Mouse (Mus musculus) cerebellum, adult 11 months (tissue): ENCODE results near the gene Ndufaf4.
"Not testable (repeated sequence)": the region's sequence is repeated elsewhere in the genome, so short reads cannot be mapped to it uniquely, and the experiment has no call there.

Experiments
- DNase-seq: peaks from one replicate; pipeline ENCODE4 v3.0.0; 2022

Gene Ndufaf4

DNA sequence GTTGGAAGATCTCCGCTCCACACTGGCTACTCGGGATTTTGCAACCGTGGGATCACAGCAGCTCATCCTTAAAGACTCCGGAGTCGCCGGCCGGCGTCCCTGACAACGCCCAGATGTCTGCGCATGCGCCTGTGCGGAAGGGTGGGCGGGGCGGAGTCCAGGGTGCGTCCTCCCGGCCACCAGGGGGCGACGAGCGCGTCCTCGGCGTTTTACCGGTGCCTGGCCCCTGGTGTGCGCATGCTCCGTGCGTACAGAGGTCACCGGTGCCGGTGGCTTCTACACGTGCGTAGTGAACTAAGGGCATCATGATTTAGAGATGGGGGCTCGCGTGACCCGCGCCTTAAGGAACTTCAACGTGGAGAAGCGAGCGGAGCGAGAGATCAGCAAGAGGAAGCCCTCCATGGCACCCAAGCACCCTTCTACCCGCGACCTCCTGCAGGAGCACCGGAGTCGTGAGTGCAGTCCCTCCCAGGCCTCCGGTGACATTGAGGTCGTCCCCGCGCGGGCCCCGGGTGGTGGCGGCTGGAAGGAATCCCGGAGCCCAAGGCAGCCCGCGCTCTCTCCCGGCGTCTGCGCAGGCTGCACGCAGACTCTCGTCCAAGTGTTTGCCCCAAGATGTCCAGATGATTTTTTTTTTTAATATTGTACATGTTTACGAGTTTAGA is at the start of gene Ndufaf4:
Ndufaf4 (plus strand) TSS at position 233 of the 665 bp plus-strand sequence.
- peak; percentile 98 for DNase-seq

DNA sequence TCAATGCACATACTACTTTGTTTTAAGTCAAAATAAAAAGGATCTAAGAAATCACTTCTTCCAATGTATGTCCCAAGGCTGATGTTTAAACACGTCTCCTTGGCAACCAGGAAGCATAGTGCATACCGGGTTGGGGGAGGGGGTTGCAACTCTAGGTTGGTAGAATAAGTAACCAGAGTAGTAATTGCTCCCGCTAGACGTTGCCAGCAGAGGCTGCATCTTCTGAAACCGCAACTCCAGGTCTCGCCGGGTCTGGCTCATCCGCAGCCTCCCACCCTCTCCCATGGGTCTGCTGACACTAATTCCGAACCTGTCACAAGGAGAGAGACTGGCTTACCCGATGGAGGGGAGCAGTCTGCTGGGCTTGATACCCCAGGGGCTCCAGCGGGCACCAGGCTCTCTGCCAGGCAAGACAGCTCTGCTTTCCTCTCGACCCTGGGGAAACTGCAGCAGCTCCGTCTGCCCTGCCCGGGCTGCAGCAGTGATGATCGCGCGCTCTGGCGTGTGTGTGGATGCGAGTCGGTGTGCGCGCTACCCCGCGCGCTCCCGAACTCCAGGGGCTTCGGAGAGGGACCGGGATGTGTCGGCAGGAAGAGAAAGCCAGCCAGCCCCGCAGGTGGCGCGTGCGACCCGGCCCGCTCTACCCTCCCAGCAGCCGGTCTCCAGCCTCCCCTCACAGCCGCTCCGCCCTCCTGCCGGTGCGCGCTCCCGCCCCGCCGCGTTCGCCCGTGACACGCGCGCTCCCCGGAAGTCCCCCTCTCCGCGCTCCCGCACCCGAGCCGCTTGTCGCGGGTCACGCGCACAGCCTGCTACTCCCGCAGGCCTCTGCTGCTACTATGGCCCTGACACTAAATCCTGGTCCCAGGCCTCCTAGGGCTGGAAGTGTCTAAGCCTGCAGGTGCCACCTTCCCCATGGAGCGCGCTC is 47.2 kb upstream of the Ndufaf4 start, which contains the start of gene Klhl32:
Klhl32 (minus strand) TSS at position 724 of the 925 bp plus-strand sequence.
- peak; percentile 88 for DNase-seq

DNA sequence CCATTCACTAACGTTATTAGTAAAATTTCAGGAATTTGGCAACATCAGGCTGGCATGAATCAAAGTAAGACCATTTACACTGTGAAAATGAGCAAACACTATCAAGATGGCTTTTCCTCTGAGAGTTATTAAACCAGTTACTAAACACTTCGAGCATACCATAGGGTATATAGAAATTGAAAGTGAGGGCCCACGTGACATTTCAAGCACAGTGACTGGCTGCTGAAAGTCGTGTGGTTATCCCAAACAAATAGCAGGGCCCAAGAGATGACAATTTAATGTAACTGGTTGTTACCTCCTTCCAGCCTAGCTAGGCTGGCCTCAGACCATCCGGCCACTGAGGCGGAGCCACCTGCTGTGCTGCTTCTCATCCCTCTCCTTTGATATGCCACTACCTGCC is 32.2 kb upstream of the Ndufaf4 start:
- DNase-seq, result no peak

DNA sequence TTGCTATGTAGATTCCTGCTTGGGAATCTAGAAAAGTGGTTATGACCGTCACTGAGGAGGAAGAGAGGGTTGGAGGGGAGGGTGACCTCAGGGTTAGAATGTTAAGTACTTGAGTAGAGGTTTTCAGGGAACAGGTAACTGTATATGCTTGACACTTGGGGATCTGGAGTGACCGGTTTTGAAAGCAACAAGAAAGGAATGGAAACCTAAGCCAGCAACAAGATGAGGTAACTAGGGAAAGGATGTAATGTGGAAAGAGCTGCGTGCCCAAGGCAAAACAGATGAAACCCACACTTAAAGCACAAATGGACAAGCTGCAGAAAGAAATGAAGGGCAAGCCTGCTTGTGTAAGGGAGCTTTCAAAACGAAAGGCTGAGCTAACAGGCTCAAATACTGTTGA is 28.7 kb upstream of the Ndufaf4 start:
- no peak for DNase-seq

DNA sequence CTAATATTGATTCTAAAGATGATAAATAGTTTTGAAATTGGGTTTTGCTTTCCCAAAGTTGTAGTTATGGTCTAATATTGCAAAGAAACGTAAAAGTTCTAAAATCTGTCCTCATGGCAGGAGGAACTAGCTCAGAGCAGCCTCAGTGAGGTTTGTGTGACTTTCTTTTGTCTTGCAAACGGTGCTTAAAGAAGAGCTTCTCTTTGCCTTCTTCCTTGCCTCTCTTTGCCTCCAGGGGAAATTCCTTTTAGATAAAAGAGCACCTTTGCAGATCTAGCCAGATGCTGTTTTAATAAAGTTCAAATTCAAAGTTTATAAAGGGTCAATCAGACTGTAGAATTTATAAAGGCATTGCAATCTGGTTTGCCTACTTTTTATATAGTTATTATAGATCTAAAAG is 8.5 kb upstream of the Ndufaf4 start:
- DNase-seq, result not testable (repeated sequence)

DNA sequence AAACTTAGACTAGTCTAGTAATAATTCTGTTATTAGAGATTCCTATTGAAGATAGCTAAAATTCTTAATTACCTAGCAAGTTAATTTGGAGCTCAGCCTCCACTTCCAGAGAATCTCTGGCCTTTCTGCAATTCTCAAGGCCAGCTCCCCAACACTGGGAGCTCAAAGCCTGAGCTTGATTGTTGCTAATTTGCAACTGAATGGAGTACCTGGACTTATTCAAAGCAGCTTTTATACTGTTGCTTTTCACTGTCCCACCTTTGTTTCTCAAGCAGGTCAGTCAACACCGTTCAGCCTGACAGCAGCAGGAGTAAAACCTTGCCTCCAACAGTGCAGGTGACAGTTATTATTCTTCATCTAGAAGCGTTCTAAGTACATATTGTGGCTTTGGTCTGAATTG is 5.6 kb upstream of the Ndufaf4 start:
- DNase-seq, result not testable (repeated sequence)

DNA sequence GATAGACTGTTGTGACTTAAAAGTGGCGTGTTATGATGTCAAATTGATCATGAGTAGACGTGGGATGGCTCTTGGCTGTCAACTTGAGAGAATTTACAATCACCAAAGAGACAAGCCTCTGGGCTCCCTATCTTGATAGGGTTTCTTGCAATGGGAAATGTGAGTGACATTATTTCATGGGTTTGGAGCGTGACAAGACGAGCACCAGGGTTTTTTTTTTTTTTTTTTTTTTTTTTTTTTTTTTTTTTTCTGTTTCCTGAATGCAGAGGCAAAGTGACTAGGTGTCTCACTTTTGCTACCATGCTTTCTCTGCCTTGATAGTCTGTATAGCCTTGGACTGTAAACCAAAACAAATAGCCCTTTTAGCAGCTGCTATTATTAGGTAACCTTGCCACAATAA is 3.3 kb upstream of the Ndufaf4 start:
- DNase-seq, result no peak

DNA sequence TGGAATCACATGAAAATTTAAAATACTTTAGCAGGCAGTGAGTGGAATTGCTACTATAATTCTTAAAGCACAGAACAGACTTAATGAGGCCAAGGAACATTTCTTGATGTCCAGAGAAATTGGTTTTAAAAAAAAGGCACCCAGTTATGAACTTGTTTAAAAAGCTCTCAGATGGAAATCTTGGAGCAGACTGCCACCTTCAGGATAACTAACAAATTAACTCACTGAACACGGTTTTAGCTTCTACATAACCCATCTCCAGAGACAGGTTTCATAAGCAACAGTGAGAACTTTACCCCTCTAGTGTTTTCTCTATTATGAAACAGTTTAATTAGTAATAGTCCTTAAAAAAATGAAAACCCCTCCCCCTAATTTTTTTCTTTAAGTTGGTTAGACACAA is 1.1 kb upstream of the Ndufaf4 start:
- peak; percentile 10 for DNase-seq

DNA sequence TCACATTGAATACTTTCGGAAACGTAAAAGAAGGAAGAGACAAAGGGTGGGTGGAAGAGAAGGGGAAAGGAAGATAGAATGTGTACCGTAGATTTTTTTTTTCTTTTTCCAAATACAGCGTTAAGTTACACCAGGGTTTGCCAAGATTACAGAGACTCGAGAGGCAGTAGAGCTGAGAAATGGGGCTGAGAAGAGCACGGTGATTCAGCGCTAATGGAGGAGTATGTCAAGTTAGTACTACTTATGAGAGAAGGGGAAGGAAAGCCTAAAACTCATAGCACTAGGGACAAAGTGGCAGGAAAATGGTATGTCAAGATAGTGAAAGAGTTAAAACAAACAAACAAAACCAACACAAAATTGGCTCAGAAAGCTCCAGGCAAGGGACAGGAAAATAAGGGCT is 532 bp upstream of the Ndufaf4 start:
- no peak for DNase-seq

DNA sequence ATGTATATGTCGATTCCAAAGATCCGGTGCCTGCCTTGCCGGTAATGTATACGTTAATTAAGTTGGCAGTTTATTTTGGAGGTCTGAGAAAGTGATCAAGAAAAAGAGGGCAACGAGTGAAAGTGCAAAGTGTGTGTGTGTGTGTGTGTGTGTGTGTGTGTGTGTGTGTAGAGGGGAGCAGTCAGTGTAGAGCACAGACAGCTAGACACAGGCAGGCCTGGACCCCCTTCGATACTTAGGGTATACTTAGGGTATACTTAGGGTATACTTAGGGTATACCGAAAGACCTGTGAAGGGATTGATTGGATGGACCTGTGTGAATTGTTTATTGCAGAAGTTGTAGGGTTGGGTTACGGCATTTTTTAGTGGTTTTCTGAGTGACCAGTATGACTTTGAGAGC is 753 bp downstream of the Ndufaf4 start:
- DNase-seq, result no peak

DNA sequence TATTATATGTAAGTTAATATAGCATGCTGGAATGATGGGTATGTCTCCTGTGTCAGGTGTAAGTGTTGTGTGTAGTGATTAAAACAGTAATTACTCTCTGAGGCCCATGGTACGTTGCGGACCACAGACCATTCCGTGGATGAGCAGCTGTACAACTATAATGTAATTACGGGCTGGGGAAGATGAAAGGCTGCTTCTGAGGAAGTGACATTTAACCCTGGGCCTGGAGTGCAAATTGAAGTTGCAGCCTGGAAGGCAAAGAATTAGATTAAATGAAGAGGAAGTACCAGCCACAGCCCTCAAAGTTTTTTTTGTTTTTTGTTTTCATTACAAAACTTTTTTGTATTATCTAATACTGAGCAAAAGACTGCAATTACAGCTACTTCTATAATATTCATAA is 1.3 kb downstream of the Ndufaf4 start:
- DNase-seq, result no peak

DNA sequence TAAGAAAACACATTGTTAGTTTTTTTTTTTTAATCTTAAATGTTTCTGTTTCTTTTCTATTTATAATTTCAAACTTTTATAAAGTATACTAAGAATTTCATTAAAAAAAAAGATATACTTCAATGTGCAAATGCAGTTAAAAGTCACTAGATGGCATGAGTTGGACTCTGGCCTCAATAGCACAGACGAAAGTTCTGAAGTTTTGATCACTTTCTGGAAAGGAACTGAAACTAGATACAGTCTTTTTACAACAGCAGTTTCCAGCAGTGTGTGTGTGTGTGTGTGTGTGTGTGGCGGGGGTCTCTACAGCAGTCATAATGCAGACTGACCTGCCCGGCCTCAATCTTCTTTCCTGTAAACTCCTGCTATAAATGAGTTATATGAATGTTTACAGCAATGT is 9.9 kb downstream of the Ndufaf4 start:
- no peak for DNase-seq

DNA sequence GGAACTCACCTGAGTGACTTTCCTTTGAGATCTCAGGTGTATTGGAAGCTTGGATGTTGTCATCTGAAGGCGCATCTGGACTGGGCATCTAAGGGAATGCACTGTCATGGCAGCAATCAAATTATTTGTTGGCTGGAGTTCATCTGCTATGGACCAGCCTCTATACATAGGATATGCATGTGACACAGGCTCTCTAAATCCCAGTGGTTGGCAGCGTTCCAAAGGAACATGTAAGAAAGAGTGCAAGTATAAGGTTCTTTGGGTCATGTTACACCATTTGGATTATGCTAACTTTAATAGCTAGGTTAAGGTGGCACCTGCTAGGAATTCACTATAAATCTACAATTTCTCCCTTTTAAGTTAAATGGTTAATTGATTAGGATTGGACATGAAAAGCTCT is 17.7 kb downstream of the Ndufaf4 start:
- DNase-seq, result no peak

DNA sequence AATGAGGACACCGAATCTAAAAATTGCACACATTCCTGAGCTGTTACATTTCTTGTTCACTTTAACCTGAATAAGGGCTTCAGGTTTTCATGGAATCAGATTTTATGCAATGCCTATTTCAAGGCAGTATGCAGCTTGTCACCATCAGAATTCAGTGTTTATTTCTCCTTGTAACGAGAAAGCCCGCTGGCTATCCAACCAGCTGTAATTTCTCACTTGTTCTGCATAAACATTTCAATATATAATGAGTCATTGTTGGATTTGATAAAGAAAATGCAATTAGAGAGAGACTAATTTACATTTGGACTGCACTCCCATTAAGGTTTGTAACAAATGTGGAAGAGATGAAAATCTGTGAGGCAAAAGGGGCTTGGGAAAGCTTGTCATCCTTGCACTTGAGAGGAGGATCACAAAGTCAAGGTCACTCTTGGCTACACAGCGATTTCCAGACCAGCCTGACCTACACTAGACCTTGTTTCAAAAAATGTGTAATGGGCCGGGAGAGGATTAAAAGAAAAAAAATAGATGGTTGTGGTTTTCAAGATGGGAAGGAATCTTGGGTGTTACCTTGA is 22.2 kb downstream of the Ndufaf4 start:
- DNase-seq, result no peak

DNA sequence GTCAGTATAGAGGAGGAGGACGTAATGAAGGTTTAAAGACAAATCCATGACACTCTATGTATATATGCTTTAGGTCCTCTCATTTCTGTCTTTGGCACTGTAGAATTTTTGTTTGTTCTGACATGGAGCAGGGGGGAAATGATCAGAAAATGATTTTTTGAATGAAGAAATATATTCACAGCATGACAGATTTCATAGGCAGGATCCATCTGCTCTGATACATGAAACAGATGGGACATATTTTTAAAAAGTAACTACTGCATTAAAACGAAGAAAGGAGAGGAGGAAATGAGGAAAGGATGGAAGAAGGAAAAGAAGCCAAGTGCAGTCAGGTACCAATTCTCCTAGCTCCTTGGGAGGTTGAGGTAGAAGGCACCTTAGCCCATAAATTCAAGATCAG is 26.8 kb downstream of the Ndufaf4 start:
- DNase-seq, result no peak

DNA sequence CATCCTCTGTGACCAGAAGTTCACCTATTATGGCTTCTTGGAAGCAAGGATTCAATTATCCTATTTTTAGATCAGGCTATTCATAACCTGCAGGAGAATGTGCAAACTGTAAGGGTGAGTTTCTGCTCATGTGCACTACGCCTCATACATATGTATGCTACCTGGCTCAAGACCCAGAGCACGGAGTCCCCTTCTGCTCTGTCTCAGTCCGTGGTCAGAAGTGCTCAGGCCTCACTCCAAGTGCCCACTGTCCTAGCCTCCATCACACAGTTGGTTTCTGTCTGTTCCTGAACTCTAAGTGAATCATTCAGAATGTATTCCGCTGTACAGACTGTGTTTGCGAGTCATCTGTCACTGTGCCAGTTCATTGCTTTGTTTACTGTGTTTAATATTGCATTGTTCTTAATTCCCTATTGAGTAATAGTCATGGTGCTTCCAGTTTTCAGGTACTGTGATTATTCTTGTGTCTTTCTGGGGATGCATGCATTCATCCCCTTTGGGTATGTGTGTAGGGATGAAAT is 30.4 kb downstream of the Ndufaf4 start:
- no peak for DNase-seq

DNA sequence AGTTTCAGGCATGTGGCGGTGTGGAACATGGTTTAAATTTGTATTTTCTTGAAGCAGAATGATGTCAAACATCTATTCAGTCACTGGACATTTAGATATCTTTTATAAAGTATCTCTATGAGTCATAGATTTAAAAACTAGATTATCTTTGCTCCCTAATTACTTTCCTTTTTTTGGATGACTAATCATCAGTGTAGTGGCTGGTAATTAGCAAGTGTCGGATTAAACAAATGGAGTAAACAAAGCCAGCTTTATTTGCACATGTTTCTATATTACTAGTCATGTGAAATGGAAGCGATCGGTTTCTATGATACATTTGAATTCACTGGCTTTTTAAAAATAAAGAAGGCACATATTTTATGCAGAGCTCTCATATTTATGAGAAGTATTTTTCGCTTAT is 31.0 kb downstream of the Ndufaf4 start:
- no peak for DNase-seq

DNA sequence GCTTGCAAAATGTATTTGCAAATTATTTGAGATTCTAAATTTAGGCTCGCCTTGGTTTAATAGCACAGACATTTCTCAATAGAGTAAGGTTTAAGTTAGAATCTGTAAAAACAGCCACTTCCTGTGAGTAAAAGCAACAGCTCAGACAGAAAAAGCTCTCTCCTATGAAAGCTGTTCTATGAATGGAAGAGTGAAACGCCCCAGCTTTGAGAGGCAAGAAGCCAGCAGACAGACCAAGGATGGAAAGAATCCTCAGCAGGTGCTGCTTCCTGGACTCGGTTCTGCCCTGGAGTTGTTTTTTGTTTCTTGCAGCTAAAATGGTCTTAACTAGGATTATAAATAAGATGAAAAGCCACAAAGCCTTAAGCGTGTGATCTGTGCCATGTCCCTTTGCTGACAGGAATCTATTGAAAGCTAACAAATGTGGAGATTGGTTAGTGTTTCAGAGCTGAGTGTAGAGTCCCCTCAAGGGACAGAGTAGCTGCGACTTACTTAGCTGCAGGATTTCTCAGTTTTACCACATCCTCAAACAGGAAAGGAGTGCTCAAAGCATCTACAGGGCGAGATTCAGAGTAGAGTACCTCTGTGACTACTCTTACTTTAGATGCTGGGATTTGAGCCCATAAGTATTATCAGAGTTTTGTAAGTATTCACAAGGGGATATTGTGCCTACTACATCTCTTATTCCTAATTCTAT is 45.0 kb downstream of the Ndufaf4 start:
- no peak for DNase-seq
